Mouse (Mus musculus) ES-E14 (cell line): ENCODE data around the gene Olfr926. TPM values are rescaled to one million over a fixed set of nuclear protein-coding genes. Genes with fewer than 3 reads are reported as not detected.
"Not testable (repeated sequence)": the region's sequence is repeated elsewhere in the genome, so short reads cannot be mapped to it uniquely, and the experiment has no call there.

ENCODE experiments used
- DNase-seq: peaks from one replicate; pipeline ENCODE4 v3.0.0-alpha.2; 2013; ENCODE audit warnings: low read depth, low spot score
- H3K27ac ChIP-seq: 2 replicates; pipeline ENCODE4 v1.5.1; 2012; ENCODE audit warnings: low read depth, mild to moderate bottlenecking, low read length, moderate library complexity, mixed read lengths; ENCODE audit not compliant: poor library complexity, insufficient read depth, severe bottlenecking
- H3K36me3 ChIP-seq: 2 replicates; pipeline ENCODE4 v1.6.1; 2012; ENCODE audit warnings: mild to moderate bottlenecking, low read length, moderate library complexity, mixed read lengths; ENCODE audit not compliant: control insufficient read depth, poor library complexity, insufficient read depth, severe bottlenecking
- H3K4me1 ChIP-seq, 2 experiments: fragments of 150-350 bp in 1 of 2; sonication (generic) in 1 of 2; 2 replicates each; pipeline ENCODE4 v1.6.1; 2012; ENCODE audit warnings: low read length in 2 of 2, mild to moderate bottlenecking in 1 of 2, mixed read lengths in 1 of 2; ENCODE audit not compliant: control insufficient read depth in 2 of 2, insufficient read depth in 2 of 2, poor library complexity in 1 of 2
- H3K4me3 ChIP-seq, 2 experiments: fragments of 150-350 bp in 1 of 2; sonication (generic) in 1 of 2; 2 replicates each; pipeline ENCODE4 v1.5.1; 2012; ENCODE audit warnings: low read length in 2 of 2, low read depth in 1 of 2, mild to moderate bottlenecking in 1 of 2, mixed read lengths in 1 of 2; ENCODE audit not compliant: insufficient read depth in 1 of 2, poor library complexity in 1 of 2, severe bottlenecking in 1 of 2
- H3K9ac ChIP-seq: 2 replicates; pipeline ENCODE4 v1.6.1; 2012; ENCODE audit warnings: low read depth, mild to moderate bottlenecking, low read length, mixed read lengths; ENCODE audit not compliant: poor library complexity, insufficient read depth, severe bottlenecking
- H3K9me3 ChIP-seq: fragments of 150-350 bp; sonication (generic); 2 replicates; pipeline ENCODE4 v1.6.1; 2012; ENCODE audit warnings: low read depth, mild to moderate bottlenecking, low read length; ENCODE audit not compliant: control insufficient read depth, insufficient read depth
- CHD2 ChIP-seq: IDR thresholded peaks from 2 replicates; pipeline ENCODE4 v1.6.1; 2014; ENCODE audit warnings: mild to moderate bottlenecking, low read depth, low read length, inconsistent platforms
- HCFC1 ChIP-seq: IDR thresholded peaks from 2 replicates; pipeline ENCODE4 v1.6.1; 2012; ENCODE audit warnings: low read length, inconsistent platforms, borderline replicate concordance; ENCODE audit not compliant: insufficient read depth
- MAFK ChIP-seq: IDR thresholded peaks from 2 replicates; pipeline ENCODE4 v1.6.1; 2014; ENCODE audit warnings: mild to moderate bottlenecking, low read depth, low read length, inconsistent platforms; ENCODE audit not compliant: insufficient read depth
- ZC3H11A ChIP-seq: IDR thresholded peaks from 2 replicates; pipeline ENCODE4 v1.6.1; 2012; ENCODE audit warnings: low read depth, mild to moderate bottlenecking, inconsistent platforms, low read length, borderline replicate concordance
- ZNF384 ChIP-seq: IDR thresholded peaks from 2 replicates; pipeline ENCODE4 v1.6.1; 2012; ENCODE audit warnings: low read depth, low read length, inconsistent platforms
- in situ Hi-C, 2 experiments: fragments of 600-800 bp; cut with MboI; formaldehyde crosslinking; loops; one replicate each; pipeline ENCODE4 v1.15.1; 2025; ENCODE audit warnings: low sequenced_read_pairs in 2 of 2, inconsistent platforms in 1 of 2; ENCODE audit not compliant: unreplicated experiment in 2 of 2
- total RNA-seq: library from RNA; depleted of rRNA; stranded (reverse); fragments of 300-350 nt; gene quantifications from 2 replicates; pipeline ENCODE4 v1.2.3, GENCODE M21; 2012; rRNA removed

Gene Olfr926
- total RNA-seq, result not detected in 2 replicates

DNA sequence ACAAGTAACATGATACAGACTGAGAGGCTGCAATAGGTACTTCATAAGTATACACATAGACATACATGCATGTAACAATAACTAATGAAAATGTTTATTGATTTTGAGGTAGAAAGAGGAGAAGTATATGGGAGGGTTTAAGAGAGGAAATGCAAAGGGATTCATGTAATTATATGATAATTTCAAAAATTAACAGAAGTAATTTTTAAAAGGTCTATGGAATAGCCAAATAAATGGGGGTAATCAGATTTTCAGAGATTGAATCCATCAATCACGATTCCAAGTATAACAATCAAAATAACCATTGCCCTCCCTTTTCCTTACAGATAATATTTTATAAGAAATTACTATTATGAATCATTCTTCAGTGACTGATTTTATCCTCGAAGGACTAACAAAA lies at the start of gene Olfr926:
TSS of gene Olfr926 (plus strand) at position 301 of the 400 bp plus-strand sequence.
- Histone ChIP-seq H3K9ac (no peak within 1 kb of the TSS), H3K4me3 (no peak within 1 kb of the TSS), H3K9me3 (no peaks in the 10 kb centered on the region), H3K27ac (no peak within 1 kb of the TSS), H3K4me1 (peaks cover 2% of the 10 kb centered on the region in 2 experiments; a peak in 2 of 4 replicates), H3K36me3 (no peaks in the 10 kb centered on the region; the same call in 1 of the 2 replicates)
- no peak for DNase-seq
- in situ Hi-C loops, result no loop called here
- no peak for TF ChIP-seq ZNF384
- TF ChIP-seq MAFK, result no peak
- no peak for TF ChIP-seq ZC3H11A
- TF ChIP-seq HCFC1, result no peak

DNA sequence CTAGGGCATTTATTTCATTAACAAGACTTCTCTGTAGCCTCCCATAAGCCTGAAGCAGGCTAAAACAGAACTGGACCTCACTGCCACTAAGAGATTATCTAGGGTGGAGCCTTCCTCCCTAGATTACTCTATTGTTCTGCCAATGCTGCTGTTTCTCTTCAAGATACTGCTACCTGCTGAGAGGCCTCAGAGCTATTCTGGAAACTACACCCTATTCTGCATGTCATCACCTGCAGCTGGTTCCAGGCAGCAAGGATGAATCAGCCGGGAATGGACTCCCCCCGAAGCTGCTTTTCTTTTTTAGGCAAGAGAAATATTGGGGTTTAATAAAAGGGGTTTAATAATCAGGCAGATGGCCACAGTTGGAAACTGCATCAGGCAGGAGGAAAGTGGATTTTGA lies 43.9 kb upstream of the Olfr926 start:
- Histone ChIP-seq H3K9me3 (no peaks in the 10 kb centered on the region), H3K36me3 (no peaks in the 10 kb centered on the region), H3K27ac (0 out of 2 replicates have a peak overlapping the region, but pooled peaks have one; percentile 50), H3K4me3 (no peak overlapping the region), H3K4me1 (peaks cover 3 to 4% of the 10 kb centered on the region in 2 experiments; a peak in 2 of 4 replicates), H3K9ac (no peak overlapping the region)
- in situ Hi-C loops, result no loop called here
- TF ChIP-seq ZC3H11A, result no peak
- no peak for DNase-seq

DNA sequence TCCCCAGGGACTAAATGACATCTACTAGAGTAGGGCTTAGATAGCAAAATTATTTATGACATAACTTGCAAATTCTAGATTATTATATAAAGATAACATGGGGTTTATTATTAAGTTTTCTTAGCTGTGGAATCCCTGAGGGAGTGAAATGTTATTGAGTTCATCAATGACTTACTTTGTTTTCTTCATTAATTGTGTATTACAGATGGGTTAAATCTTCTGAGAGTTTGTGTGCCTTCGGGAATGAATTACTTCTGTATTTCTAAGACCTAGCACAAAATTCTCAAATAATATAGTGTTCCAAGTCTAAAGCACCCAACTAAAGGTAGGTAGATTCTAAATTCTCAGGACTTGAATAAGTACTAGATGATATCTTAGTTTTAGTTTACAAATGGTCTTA lies 32.8 kb upstream of the Olfr926 start, which contains the start of gene Olfr924:
TSS of gene Olfr924 (plus strand) at position 301 of the 400 bp plus-strand sequence.
- Histone ChIP-seq H3K36me3 (no peaks in the 10 kb centered on the region), H3K9me3 (no peaks in the 10 kb centered on the region), H3K27ac (no peak within 1 kb of the TSS), H3K4me1 (no peaks in the 10 kb centered on the region), H3K4me3 (no peak within 1 kb of the TSS), H3K9ac (no peak within 1 kb of the TSS)
- no peak for TF ChIP-seq HCFC1
- TF ChIP-seq CHD2, result no peak
- no peak for TF ChIP-seq MAFK
- no peak for TF ChIP-seq ZNF384
- no peak for TF ChIP-seq ZC3H11A
- no peak for DNase-seq
- in situ Hi-C loops, result no loop called here

DNA sequence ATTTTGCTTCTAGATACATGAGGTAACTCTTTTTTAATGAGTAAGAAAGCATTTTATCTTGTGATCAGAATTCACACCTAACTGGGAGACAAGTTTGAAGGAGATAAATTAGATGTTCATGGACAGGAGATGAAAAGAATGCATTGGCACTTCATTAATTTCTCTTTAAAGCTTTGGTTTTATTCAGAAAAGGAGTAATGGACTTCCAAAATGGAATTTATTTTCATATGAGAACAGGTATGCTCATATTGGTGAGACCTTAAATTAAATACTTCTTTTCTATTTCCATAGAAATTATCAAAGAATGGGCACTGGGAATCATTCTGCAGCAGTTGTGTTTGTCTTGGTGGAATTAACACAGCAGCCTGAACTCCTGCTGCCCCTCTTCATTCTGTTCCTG lies 22.2 kb upstream of the Olfr926 start, which contains the start of gene Olfr26:
TSS of gene Olfr26 (plus strand) at position 301 of the 400 bp plus-strand sequence.
- TF ChIP-seq HCFC1 (no peak), MAFK (no peak), ZNF384 (no peak), CHD2 (no peak), ZC3H11A (no peak)
- Histone ChIP-seq H3K9ac (no peak within 1 kb of the TSS), H3K4me3 (no peak within 1 kb of the TSS), H3K9me3 (no peaks in the 10 kb centered on the region), H3K36me3 (no peaks in the 10 kb centered on the region), H3K27ac (no peak within 1 kb of the TSS), H3K4me1 (no peaks in the 10 kb centered on the region)
- in situ Hi-C loops, result no loop called here
- no peak for DNase-seq

DNA sequence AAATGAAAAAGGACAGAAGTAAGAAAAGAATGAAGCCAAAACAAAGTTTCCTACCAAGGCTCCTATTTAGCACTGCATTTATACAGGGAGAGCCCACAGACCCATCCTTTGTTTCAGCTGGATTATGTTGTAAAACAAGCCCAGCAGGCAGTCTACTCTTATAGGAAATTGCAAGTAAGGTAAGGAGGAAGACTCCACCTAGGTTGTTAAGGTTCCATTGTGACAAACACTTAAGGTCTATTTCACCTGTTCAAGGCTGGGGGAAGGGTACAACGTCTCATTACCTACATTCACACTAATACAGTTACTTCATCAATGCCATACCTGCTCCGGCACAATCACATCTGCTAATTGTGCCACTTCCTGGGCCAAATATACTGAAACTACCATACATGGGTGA lies 2.0 kb upstream of the Olfr926 start:
- H3K4me3 ChIP-seq, H3K4me1 ChIP-seq, H3K27ac ChIP-seq, in situ Hi-C loops, H3K36me3 ChIP-seq, H3K9ac ChIP-seq, H3K9me3 ChIP-seq: not testable (repeated sequence)
- DNase-seq, result peak; percentile 40
- TF ChIP-seq CHD2, result peak; percentile 51; the same call in 1 of the 2 replicates

Other genes with a start within 250 kb of the Olfr926 start
- not detected in 2 replicates for gene Olfr916, start 217.3 kb upstream of the Olfr926 start, total RNA-seq
- not detected in 2 replicates for gene Olfr917, start 211.3 kb upstream of the Olfr926 start, total RNA-seq
- not detected in 2 replicates for gene Olfr918, start 202.5 kb upstream of the Olfr926 start, total RNA-seq
- gene Olfr919, start 173.5 kb upstream of the Olfr926 start, total RNA-seq, result not detected in 2 replicates
- gene Vwa5a, start 158.9 kb upstream of the Olfr926 start, total RNA-seq, result 10.4 and 11.9 TPM in 2 replicates
- gene Olfr920, start 124.8 kb upstream of the Olfr926 start, total RNA-seq, result 0.09 and 0.11 TPM in 2 replicates
- gene Olfr921, start 104.1 kb upstream of the Olfr926 start, total RNA-seq, result not detected in 2 replicates
- not detected in 2 replicates for gene Olfr922, start 62.5 kb upstream of the Olfr926 start, total RNA-seq
- gene Olfr923, start 50.6 kb upstream of the Olfr926 start, total RNA-seq, result not detected in 2 replicates
- 0.37 TPM in 1 of 2 replicates, not detected in the other for gene Olfr924, start 32.7 kb upstream of the Olfr926 start, total RNA-seq
- gene Olfr26, start 22.1 kb upstream of the Olfr926 start, total RNA-seq, result not detected in 2 replicates
- gene Olfr930, start 52.7 kb downstream of the Olfr926 start, total RNA-seq, result not detected in 2 replicates
- gene Olfr933, start 95.2 kb downstream of the Olfr926 start, total RNA-seq, result not detected in 2 replicates
- gene Olfr934, start 111.2 kb downstream of the Olfr926 start, total RNA-seq, result not detected in 2 replicates
- not detected in 2 replicates for gene Olfr935, start 122.6 kb downstream of the Olfr926 start, total RNA-seq
- not detected in 2 replicates for gene Olfr146, start 146.3 kb downstream of the Olfr926 start, total RNA-seq
- not detected in 2 replicates for gene Olfr937, start 187.8 kb downstream of the Olfr926 start, total RNA-seq
- not detected in 2 replicates for gene Olfr938, start 201.8 kb downstream of the Olfr926 start, total RNA-seq